Mouse (Mus musculus) liver, postnatal 0 days (tissue): ENCODE measurements around the gene Kcnk4. TPM values are rescaled to one million over a fixed set of nuclear protein-coding genes. Genes with fewer than 3 reads are reported as not detected.

ENCODE experiments used
- ATAC-seq: fragments of 200-750 bp; cut with Nextera tagmentation; 2 replicates; pipeline ENCODE4 v1.8.0; 2017; ENCODE audit warnings: mild to moderate bottlenecking, moderate library complexity
- DNase-seq: peaks from one replicate; pipeline ENCODE4 v3.0.0-alpha.2; 2016
- H3K27ac ChIP-seq: fragments of 300-500 bp; sonication (generic); 2 replicates; pipeline ENCODE4 v1.5.1; 2014; ENCODE audit warnings: antibody characterized with exemption, moderate library complexity, mild to moderate bottlenecking, low read depth
- H3K27me3 ChIP-seq: fragments of 300-500 bp; sonication (generic); 2 replicates; pipeline ENCODE4 v1.6.1; 2014; ENCODE audit warnings: low read length, control low read depth, mixed read lengths; ENCODE audit not compliant: insufficient read depth
- H3K36me3 ChIP-seq: fragments of 300-500 bp; sonication (generic); replicated peaks from 2 replicates; pipeline ENCODE4 v1.6.1; 2014; ENCODE audit warnings: mild to moderate bottlenecking, control low read depth, low read length, moderate library complexity, mixed read lengths; ENCODE audit not compliant: insufficient read depth
- H3K4me1 ChIP-seq: fragments of 300-500 bp; sonication (generic); 2 replicates; pipeline ENCODE4 v1.6.1; 2014; ENCODE audit warnings: antibody characterized with exemption, mild to moderate bottlenecking, control low read depth; ENCODE audit not compliant: insufficient read depth
- H3K4me2 ChIP-seq: fragments of 300-500 bp; sonication (generic); 2 replicates; pipeline ENCODE4 v1.6.1; 2014; ENCODE audit warnings: low read depth, mild to moderate bottlenecking, low read length, moderate library complexity, mixed read lengths
- H3K4me3 ChIP-seq: fragments of 300-500 bp; sonication (generic); 2 replicates; pipeline ENCODE4 v1.5.1; 2014; ENCODE audit warnings: low read depth, low read length
- H3K9ac ChIP-seq: fragments of 300-500 bp; sonication (generic); replicated peaks from 2 replicates; pipeline ENCODE4 v1.6.1; 2014; ENCODE audit warnings: mild to moderate bottlenecking, moderate library complexity
- H3K9me3 ChIP-seq: fragments of 300-500 bp; sonication (generic); 2 replicates; pipeline ENCODE4 v1.6.1; 2016; ENCODE audit warnings: mild to moderate bottlenecking, control low read depth, low read length, mixed read lengths
- CTCF ChIP-seq: sonication (generic); IDR thresholded peaks from 2 replicates; pipeline ENCODE4 v1.5.1; 2016; ENCODE audit warnings: antibody characterized with exemption, low read depth
- EP300 ChIP-seq: IDR thresholded peaks from 2 replicates; pipeline ENCODE4 v1.6.1; 2016; ENCODE audit warnings: antibody characterized with exemption, low read depth, mild to moderate bottlenecking
- WGBS: fragments of 180-500 bp; shearing (Covaris S2); extraction: QIAGEN DNeasy Blood & Tissue Kit; methylation state at CpG from one replicate; pipeline ENCODE4 v1.1.7; 2014; ENCODE audit not compliant: insufficient replicate concordance; 5-methylcytosine and 5-hydroxymethylcytosine counted together
- polyA plus RNA-seq: library from polyadenylated mRNA; unstranded; fragments of >200 nt; fragmentation: Nextera tagmentation; extraction: Ambion mirVana; gene quantifications from 2 replicates; pipeline ENCODE4 v1.2.1, GENCODE M21; 2015

The Kcnk4 gene
- polyA plus RNA-seq, 1 experiment from 2014 or later: 0.09 TPM

DNA sequence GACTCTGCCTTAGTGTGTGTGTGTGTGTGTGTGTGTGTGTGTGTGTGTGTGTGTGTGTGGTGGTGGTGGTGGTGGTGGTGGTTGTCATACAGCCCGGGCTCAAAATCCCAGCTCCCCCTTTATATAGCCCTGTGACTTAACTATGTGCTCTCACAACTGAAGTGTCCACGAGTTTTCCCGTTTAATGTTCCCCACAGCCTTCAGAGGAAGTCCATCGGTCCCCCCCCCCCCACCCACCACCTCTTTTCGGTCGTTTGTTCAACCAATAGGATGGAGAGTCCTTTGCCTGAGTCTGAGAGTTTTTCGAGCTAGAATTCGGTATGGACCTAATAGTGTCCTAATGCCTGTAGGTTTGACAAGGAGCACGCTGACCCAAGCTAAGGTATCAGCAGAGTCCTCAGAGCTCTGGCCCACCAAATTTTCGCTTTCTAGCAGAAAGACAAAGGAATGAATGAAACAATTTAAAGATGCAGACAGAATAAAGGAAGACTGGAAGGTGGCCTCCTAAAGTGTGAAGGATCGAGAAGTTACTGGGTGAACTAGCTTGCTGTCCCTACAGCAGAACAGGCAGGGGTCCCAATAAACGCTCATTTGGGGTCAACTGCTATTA lies 39.4 kb upstream of the Kcnk4 start:
- DNase-seq (no peak), ATAC-seq (no peak)
- 25% methylated on average over 12 of the region's 12 CpGs for WGBS
- Histone ChIP-seq H3K27me3 (no peaks in the 10 kb centered on the region), H3K9me3 (no peaks in the 10 kb centered on the region), H3K4me1 (peaks cover 46% of the 10 kb centered on the region), H3K4me3 (peak overlapping the region; percentile 65), H3K36me3 (peaks cover 7% of the 10 kb centered on the region), H3K9ac (peak overlapping the region; percentile 74; the same call in 1 of the 2 replicates), H3K4me2 (peak overlapping the region; percentile 98), H3K27ac (0 out of 2 replicates have a peak overlapping the region, but pooled peaks have one; percentile 3)
- TF ChIP-seq CTCF (no peak), EP300 (no peak)

DNA sequence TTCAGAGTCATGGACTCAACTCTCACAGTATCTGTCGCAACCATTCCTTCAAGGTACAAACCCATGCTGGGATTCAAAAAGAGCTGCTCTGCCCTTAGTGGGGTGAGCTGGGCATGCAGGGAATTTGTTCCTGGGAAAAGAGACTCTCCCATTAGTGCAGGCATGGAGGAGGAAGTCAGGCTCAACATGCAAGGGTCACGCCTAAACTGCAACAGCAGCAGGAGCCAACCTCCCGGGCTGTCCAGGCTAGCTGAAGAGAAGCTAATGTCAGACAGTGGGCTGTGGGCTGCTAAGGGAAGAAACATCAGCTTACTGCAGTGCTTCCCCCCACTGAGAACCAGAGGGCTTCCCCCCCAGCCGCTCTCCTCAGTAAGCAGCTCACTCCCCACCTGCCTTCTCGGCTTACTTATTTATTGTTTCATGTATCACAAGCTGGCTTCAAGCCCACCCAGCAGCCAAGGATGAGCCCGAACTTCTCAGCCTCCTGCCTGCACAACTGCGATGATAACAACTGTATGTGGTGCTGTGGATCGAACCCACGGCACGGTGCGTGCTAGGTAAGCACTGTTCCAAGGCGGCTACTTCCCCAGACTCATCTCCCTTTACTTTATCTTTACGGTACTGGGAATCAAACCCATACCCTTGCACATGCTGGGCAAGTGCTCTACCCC lies 38.1 kb upstream of the Kcnk4 start:
- DNase-seq (no peak), ATAC-seq (no peak)
- no peak overlapping the region for H3K9ac ChIP-seq
- peaks cover 2% of the 10 kb centered on the region for H3K36me3 ChIP-seq
- H3K27ac ChIP-seq: no peak overlapping the region
- WGBS: 77% methylated on average over 13 of the region's 13 CpGs
- TF ChIP-seq CTCF (no peak), EP300 (no peak)
- H3K4me2 ChIP-seq: no peak overlapping the region
- H3K27me3 ChIP-seq: no peaks in the 10 kb centered on the region
- peaks cover 46% of the 10 kb centered on the region for H3K4me1 ChIP-seq
- H3K9me3 ChIP-seq: no peaks in the 10 kb centered on the region
- H3K4me3 ChIP-seq: no peak overlapping the region

DNA sequence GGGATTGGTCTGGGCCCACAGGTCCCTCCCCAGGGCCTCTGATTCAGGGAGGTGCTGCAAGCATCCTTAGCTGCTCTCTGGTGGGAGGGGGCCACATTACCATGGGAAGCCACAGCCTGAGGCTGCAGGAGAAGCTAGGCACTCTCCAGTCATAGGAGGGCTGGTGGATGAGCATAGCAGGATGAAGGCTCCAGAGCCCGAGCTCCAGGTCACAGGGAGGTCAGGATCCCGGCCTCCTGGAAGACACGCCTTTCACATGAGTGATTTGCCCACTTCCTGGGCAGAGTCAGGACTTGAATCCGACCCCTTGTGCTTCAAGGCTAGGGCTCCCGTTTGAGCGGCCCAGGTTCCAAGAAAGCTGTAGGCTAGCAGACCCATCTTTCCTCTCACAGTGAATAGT lies 37.3 kb upstream of the Kcnk4 start:
- 60% methylated on average over 6 of the region's 6 CpGs for WGBS

GRCm38 (mm10) chr19:6970460-6971085 lies 36.3 kb upstream of the Kcnk4 start:
- no peaks in the 10 kb centered on the region for H3K9me3 ChIP-seq
- H3K9ac ChIP-seq: no peak overlapping the region; the same call in 1 of the 2 replicates
- H3K36me3 ChIP-seq: 0 out of 2 replicates have a peak, but pooled peaks cover 5% of the 10 kb centered on the region
- DNase-seq: no peak
- no peak for TF ChIP-seq EP300
- TF ChIP-seq CTCF: no peak
- H3K27ac ChIP-seq: no peak overlapping the region
- ATAC-seq: no peak
- H3K4me1 ChIP-seq: peaks cover 32% of the 10 kb centered on the region
- H3K4me3 ChIP-seq: no peak overlapping the region
- peak overlapping the region; percentile 80 for H3K4me2 ChIP-seq
- WGBS: 32% methylated on average over 11 of the region's 11 CpGs
- no peaks in the 10 kb centered on the region for H3K27me3 ChIP-seq

More for the DNA sequence above, 37.3 kb upstream of the Kcnk4 start:
- Histone ChIP-seq H3K9me3 (no peaks in the 10 kb centered on the region), H3K36me3 (no peaks in the 10 kb centered on the region), H3K4me3 (no peak overlapping the region), H3K4me1 (peaks cover 43% of the 10 kb centered on the region), H3K27ac (no peak overlapping the region), H3K27me3 (no peaks in the 10 kb centered on the region), H3K4me2 (no peak overlapping the region), H3K9ac (no peak overlapping the region)
- no peak for ATAC-seq
- no peak for DNase-seq
- no peak for TF ChIP-seq EP300
- no peak for TF ChIP-seq CTCF

DNA sequence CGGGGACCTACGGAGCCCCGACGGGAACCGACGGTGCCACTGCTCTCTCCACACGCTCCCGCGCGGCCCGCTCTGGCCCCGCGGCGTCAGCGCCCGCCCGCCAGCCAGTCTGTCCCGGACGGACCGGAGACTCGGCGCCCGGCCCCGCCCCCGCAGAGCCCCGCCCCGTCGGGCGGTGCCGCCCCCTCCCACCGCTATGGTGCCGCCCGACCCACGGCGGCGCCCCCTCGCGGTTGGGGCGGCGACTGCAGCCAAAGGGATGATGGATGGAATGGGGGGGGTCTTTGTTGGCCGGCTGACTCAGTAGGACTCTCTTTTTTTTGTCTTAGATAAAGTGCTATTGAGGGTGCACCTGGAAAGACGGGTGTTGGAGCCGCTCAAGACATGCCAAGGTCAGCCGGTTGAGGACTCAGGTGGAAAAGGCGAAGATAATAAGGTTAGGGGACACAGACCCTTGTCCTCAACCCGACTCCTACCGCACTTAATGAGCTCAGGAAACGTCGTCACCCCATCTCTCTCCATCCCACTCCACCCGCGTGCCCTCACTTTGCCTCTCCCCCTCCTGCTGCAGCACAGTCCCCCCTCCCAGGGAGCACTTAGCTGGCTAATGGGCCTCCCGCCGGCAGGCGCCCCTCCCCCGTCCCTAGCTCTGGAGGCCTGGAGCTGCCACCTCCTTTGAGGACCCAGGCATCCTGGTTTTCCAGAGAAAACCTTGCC lies 35.5 kb upstream of the Kcnk4 start:
- ATAC-seq (peak; percentile 75), DNase-seq (peak; percentile 89)
- peak overlapping the region; percentile 69 for H3K9ac ChIP-seq
- peak overlapping the region; percentile 80 for H3K4me2 ChIP-seq
- peaks cover 9% of the 10 kb centered on the region for H3K36me3 ChIP-seq
- H3K4me1 ChIP-seq: peaks cover 31% of the 10 kb centered on the region
- 1% methylated on average over 44 of the region's 55 CpGs for WGBS
- H3K4me3 ChIP-seq: peak overlapping the region; percentile 62
- H3K27me3 ChIP-seq: no peaks in the 10 kb centered on the region
- TF ChIP-seq EP300 (no peak), CTCF (peak; percentile 79)
- no peak overlapping the region for H3K27ac ChIP-seq
- H3K9me3 ChIP-seq: no peaks in the 10 kb centered on the region

DNA sequence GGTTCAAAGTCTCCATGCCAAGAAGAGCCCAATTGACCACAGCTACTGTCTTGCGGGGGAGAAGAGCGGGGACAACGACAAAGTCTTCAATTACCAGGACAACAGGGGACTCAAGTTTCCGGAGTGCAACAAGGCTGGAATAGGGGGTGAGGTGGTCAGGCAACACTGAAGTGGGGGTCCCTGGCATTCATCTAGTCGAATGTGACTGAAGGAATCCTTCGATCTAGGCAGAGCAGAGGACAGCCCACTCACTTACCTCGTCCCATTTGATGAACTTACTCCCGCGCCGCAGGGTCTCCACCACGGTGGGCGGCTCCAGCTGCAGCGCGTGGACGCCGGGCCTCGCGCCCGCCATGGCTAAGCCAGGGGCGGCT lies 35.0 kb upstream of the Kcnk4 start:
- WGBS: under 1% methylated on average over 20 of the region's 20 CpGs
- peaks cover 31% of the 10 kb centered on the region for H3K4me1 ChIP-seq
- H3K4me2 ChIP-seq: peak overlapping the region; percentile 80
- H3K4me3 ChIP-seq: peak overlapping the region; percentile 62
- no peak overlapping the region for H3K27ac ChIP-seq
- H3K9me3 ChIP-seq: no peaks in the 10 kb centered on the region
- DNase-seq (no peak), ATAC-seq (no peak)
- peak overlapping the region; percentile 69 for H3K9ac ChIP-seq
- TF ChIP-seq CTCF (no peak), EP300 (no peak)
- H3K27me3 ChIP-seq: no peaks in the 10 kb centered on the region
- peaks cover 14% of the 10 kb centered on the region for H3K36me3 ChIP-seq
